Mouse (Mus musculus) thymus, adult 2 months (tissue): ENCODE results near the gene C2. TPM values are rescaled to one million over a fixed set of nuclear protein-coding genes. Genes with fewer than 3 reads are reported as not detected.

Experiments used
- DNase-seq: peaks from one replicate; pipeline ENCODE4 v3.0.0; 2021
- H3K27ac ChIP-seq: fragments of 200-500 bp; 2 replicates; pipeline ENCODE4 v1.5.1; 2012; ENCODE audit warnings: low read length, control low read depth; ENCODE audit not compliant: control insufficient read depth, insufficient read depth
- H3K27me3 ChIP-seq: fragments of 200-500 bp; 2 replicates; pipeline ENCODE4 v1.6.1; 2012; ENCODE audit warnings: mild to moderate bottlenecking, low read length, moderate library complexity, mixed read lengths; ENCODE audit not compliant: control insufficient read depth, insufficient read depth
- H3K36me3 ChIP-seq: fragments of 200-500 bp; 2 replicates; pipeline ENCODE4 v1.6.1; 2012; ENCODE audit warnings: mild to moderate bottlenecking, low read length, moderate library complexity; ENCODE audit not compliant: control insufficient read depth, insufficient read depth
- H3K4me1 ChIP-seq: fragments of 200-500 bp; replicated peaks from 2 replicates; pipeline ENCODE4 v1.6.1; 2012; ENCODE audit warnings: low read length; ENCODE audit not compliant: control insufficient read depth, insufficient read depth
- H3K4me3 ChIP-seq: fragments of 200-500 bp; 2 replicates; pipeline ENCODE4 v1.5.1; 2012; ENCODE audit warnings: mild to moderate bottlenecking, low read length, control low read depth, moderate library complexity; ENCODE audit not compliant: control insufficient read depth, insufficient read depth
- CTCF ChIP-seq: fragments of 200-500 bp; IDR thresholded peaks from 2 replicates; pipeline ENCODE4 v1.5.1; 2012; ENCODE audit warnings: mild to moderate bottlenecking, control low read depth, low read length, moderate library complexity, borderline replicate concordance; ENCODE audit not compliant: control insufficient read depth, poor library complexity, insufficient read depth; ENCODE audit errors: extremely low read depth
- POLR2A ChIP-seq: fragments of 200-500 bp; IDR thresholded peaks from 2 replicates; pipeline ENCODE4 v1.6.1; 2012; ENCODE audit warnings: mild to moderate bottlenecking, low read length, control low read depth, moderate library complexity; ENCODE audit not compliant: control insufficient read depth, poor library complexity, insufficient read depth; ENCODE audit errors: extremely low read depth
- WGBS: fragments of 180-500 bp; shearing (Covaris S2); methylation state at CpG from one replicate; pipeline ENCODE4 v1.1.7; 2018; 5-methylcytosine and 5-hydroxymethylcytosine counted together
- polyA plus RNA-seq: library from polyadenylated mRNA; depleted of rRNA; stranded (reverse); fragments of >200 nt; gene quantifications from 2 replicates; pipeline ENCODE4 v1.2.3, GENCODE M21; 2012

The C2 gene
- polyA plus RNA-seq, 1 experiment, result 18.4 TPM

GRCm38 (mm10) chr17:34862416-34863081, 35.5 kb downstream of the C2 start, which contains the start of gene Cfb:
Cfb (minus strand) TSS chr17:34862518.
- H3K27me3 ChIP-seq, result no peaks in the 10 kb centered on the region
- H3K27ac ChIP-seq, result no peak within 1 kb of the TSS
- DNase-seq, result no peak
- no peak for TF ChIP-seq CTCF
- no peak for TF ChIP-seq POLR2A
- H3K36me3 ChIP-seq, result no peaks in the 10 kb centered on the region
- WGBS, result 70% methylated on average over 8 of the region's 8 CpGs
- no peak within 1 kb of the TSS for H3K4me3 ChIP-seq
- H3K4me1 ChIP-seq, result peaks cover 2% of the 10 kb centered on the region; the same call in 1 of the 2 replicates

GRCm38 (mm10) chr17:34861704-34862415, 36.2 kb downstream of the C2 start:
- Histone ChIP-seq H3K27me3 (no peaks in the 10 kb centered on the region), H3K4me1 (peaks cover 2% of the 10 kb centered on the region; the same call in 1 of the 2 replicates), H3K4me3 (no peak overlapping the region), H3K27ac (no peak overlapping the region), H3K36me3 (no peaks in the 10 kb centered on the region)
- WGBS, result 82% methylated on average over 13 of the region's 13 CpGs
- no peak for DNase-seq
- TF ChIP-seq POLR2A (no peak), CTCF (no peak)

GRCm38 (mm10) chr17:34860514-34860913, 37.6 kb downstream of the C2 start:
- H3K4me3 ChIP-seq, result no peak overlapping the region
- no peak for TF ChIP-seq CTCF

GRCm38 (mm10) chr17:34858670-34859069, 39.4 kb downstream of the C2 start:
- Histone ChIP-seq H3K4me1 (no peaks in the 10 kb centered on the region), H3K4me3 (no peak overlapping the region), H3K36me3 (no peaks in the 10 kb centered on the region; the same call in 1 of the 2 replicates), H3K27ac (no peak overlapping the region), H3K27me3 (no peaks in the 10 kb centered on the region)
- TF ChIP-seq CTCF (no peak), POLR2A (no peak)
- no peak for DNase-seq
- WGBS, result 11% methylated on average over 4 of the region's 4 CpGs

More at GRCm38 (mm10) chr17:34860514-34860913, 37.6 kb downstream of the C2 start:
- no peak overlapping the region for H3K27ac ChIP-seq
- DNase-seq, result no peak
- peaks cover 2% of the 10 kb centered on the region; the same call in 1 of the 2 replicates for H3K4me1 ChIP-seq
- H3K27me3 ChIP-seq, result no peaks in the 10 kb centered on the region
- no peaks in the 10 kb centered on the region; the same call in 1 of the 2 replicates for H3K36me3 ChIP-seq
- WGBS, result 91% methylated on average over 9 of the region's 9 CpGs

- Histone ChIP-seq H3K27me3 (no peaks in the 10 kb centered on the region), H3K4me1 (peaks cover 3% of the 10 kb centered on the region), H3K36me3 (no peaks in the 10 kb centered on the region; the same call in 1 of the 2 replicates), H3K27ac (no peak overlapping the region), H3K4me3 (no peak overlapping the region)
- 56% methylated on average over 3 of the region's 3 CpGs for WGBS
- peak; percentile 36 for DNase-seq
- TF ChIP-seq POLR2A, result no peak
- peak; percentile 90 for TF ChIP-seq CTCF
These were observed 42.2 kb downstream of the C2 start for GRCm38 (mm10) chr17:34855825-34856224.

- DNase-seq, result no peak
- Histone ChIP-seq H3K27ac (no peak overlapping the region), H3K4me3 (no peak overlapping the region), H3K4me1 (peaks cover 7% of the 10 kb centered on the region), H3K36me3 (no peaks in the 10 kb centered on the region; the same call in 1 of the 2 replicates), H3K27me3 (no peaks in the 10 kb centered on the region)
- TF ChIP-seq CTCF, result no peak
- no peak for TF ChIP-seq POLR2A
- WGBS, result 96% methylated on average over 3 of the region's 3 CpGs
These were observed 43.3 kb downstream of the C2 start for GRCm38 (mm10) chr17:34854761-34855160.
